Mouse (Mus musculus) ES-Bruce4 (cell line): Measurements from ENCODE around the gene Cfdp1.

Experiments
- CTCF ChIP-seq: IDR thresholded peaks from one replicate; pipeline ENCODE4 v1.8.1; 2011; ENCODE audit warnings: low read depth, low read length
- POLR2A ChIP-seq: IDR thresholded peaks from one replicate; pipeline ENCODE4 v1.8.1; 2011; ENCODE audit warnings: low read length; ENCODE audit not compliant: insufficient read depth

GRCm38 (mm10) chr8:111834011-111834410 is 20.1 kb downstream of the Cfdp1 start:
- TF ChIP-seq CTCF (no peak), POLR2A (no peak)
